Mouse (Mus musculus) neutrophil, adult 5-6 weeks (primary cell): Measurements from ENCODE around the gene Alcam. TPM values are rescaled to one million over a fixed set of nuclear protein-coding genes. Genes with fewer than 3 reads are reported as not detected.

ENCODE experiments used
- ATAC-seq: fragments of 151-379, 151-347 bp; 2 replicates; pipeline ENCODE4 v1.8.0; 2017; ENCODE audit warnings: mild to moderate bottlenecking, moderate TSS enrichment; ENCODE audit not compliant: insufficient number of reproducible peaks, poor library complexity, low FRiP score, severe bottlenecking; ENCODE audit errors: extremely low read depth
- total RNA-seq: library from RNA; stranded (forward); fragments of 200-1000 nt; gene quantifications from 2 replicates; pipeline ENCODE4 v1.2.3, GENCODE M21; 2017

Gene Alcam
- total RNA-seq, 1 experiment from 2014 or later: 136 TPM

GRCm38 (mm10) chr16:52296376-52296775 is 157.5 kb downstream of the Alcam start:
- ATAC-seq: no peak

GRCm38 (mm10) chr16:52295535-52295934 is 158.3 kb downstream of the Alcam start:
- no peak for ATAC-seq

DNA sequence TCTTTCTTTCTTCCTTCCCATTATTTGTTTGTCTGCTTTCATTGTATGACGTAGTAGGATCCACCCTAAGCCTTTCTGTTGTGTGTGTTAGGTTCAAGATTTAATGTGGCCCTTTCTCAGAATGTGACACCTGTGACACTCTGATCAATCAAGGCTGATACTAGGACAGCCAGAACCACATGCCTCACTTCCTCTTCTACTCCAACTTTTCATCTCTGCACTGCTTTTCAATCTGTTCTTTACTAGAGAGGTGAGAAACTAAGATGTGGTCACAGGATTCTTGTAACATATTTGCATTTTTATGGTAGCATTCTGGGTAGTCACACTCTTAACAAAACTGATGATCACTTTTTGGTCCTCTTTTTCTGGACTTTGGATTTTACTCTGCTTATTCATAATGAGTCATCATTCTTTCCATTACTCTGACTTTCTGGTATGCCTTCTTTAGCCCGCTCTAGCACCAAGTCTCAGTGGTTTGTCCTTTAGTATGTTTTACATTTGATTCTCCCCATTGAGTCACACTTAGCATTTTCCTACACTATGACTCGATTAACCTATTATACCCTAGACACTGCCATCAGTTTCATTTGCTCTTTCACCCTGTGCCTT is 161.3 kb downstream of the Alcam start:
- no peak for ATAC-seq

DNA sequence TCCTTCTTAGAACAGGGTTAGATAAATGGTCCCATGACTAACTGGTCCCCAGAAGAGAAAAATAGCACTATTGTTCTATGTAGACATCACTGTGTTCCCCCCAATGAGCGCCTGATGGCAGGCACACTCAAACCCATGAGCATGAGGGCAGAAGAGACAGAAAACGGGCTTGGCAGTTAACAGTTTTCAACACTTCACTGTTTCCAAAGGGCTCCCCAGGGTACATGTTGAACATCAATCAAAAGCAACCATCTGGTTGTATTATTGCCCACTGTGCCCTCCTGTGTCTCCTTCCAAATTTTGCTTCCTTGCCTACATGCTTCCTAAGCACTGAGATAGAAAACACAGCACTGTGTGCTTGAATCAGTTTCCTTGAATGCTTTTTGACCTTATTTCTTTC is 173.7 kb downstream of the Alcam start:
- ATAC-seq: no peak

DNA sequence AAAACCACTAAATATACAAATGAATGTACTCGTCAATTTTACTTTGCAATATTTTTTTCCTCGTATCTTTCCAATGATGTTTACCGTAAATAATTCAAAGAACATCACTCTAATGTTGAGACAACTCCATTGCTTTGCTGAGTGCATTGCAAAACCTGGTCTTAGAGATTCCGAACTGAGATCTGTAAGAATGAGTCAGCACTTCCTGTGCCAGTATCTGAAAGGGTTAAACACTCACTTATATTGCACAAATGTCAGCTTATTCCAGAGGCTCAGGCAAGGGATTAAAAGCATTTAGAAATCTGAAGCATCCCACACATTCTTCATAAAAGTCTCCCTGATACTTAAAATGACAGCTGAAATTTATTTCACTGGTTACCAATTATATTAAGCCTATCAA is 188.8 kb downstream of the Alcam start:
- ATAC-seq: no peak

- no peak for ATAC-seq
Observed at GRCm38 (mm10) chr16:52263751-52264150, 190.1 kb downstream of the Alcam start.

- no peak for ATAC-seq
Observed at GRCm38 (mm10) chr16:52262582-52262981, 191.3 kb downstream of the Alcam start.

DNA sequence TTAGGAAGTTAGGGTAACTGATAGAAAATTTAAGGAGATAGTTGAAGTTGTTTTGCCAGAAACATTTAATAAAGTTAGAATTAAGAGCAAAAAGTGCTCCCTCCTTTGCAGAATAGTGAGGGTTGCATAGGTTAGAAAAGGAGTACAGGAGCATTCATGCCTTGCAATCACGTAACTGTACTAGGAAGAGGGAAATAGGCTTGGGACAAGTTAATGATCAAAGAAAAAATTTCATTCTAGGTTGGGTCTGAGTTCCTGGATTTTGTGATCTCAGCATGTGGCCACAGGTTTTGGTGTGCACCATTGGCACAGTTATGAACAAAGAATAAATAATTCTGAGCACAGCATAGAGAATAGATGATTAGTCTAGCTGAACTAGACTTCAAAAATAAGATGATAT is 192.1 kb downstream of the Alcam start:
- ATAC-seq: no peak

DNA sequence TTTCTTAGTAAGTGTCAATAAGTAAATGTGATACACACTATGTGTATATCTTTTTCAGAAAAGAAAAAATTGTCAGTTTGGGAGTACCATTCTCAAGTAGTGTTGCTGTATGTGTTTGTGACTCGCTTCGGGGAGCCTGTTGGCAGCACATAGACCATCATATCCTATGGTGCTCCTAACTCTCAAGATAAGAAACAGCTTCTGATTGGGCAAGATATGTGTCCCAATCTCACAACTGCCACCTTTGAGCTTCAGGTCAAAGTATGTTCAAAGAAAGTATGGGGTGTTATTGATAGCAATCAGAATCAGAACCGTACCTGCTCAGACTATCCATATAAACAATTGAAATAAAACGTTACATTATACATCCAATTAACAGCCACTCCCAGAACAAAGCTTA is 202.9 kb downstream of the Alcam start:
- no peak for ATAC-seq

- ATAC-seq: no peak
Observed at GRCm38 (mm10) chr16:52250196-52250595, 203.7 kb downstream of the Alcam start.

DNA sequence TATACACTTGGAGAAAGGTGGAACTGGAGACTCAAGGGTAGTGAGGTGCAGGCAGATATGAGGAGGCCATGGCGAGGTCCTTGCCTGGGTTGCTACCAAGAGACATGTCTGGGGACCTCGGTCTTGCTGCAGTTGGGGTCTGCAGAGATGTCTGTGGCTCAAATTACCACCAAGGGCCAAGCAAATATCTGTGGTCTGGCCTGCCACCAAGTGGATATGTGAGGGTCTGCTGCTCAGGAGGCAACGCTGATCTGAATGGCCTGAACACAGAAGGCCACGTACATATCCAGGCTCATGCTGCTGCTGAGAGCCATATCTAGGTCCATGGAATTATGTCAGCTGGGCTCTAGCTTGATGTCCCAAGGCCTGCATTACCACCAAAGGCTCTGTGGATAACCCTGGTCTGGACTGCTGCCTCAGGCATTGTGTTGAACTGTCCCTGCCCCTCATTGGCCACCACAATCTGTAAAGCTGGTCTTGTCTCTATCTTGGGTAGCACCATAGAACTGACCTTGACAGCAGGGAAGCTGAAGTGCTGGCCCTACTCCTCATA is 210.4 kb downstream of the Alcam start:
- ATAC-seq: no peak

GRCm38 (mm10) chr16:52242144-52242543 is 211.7 kb downstream of the Alcam start:
- no peak for ATAC-seq

DNA sequence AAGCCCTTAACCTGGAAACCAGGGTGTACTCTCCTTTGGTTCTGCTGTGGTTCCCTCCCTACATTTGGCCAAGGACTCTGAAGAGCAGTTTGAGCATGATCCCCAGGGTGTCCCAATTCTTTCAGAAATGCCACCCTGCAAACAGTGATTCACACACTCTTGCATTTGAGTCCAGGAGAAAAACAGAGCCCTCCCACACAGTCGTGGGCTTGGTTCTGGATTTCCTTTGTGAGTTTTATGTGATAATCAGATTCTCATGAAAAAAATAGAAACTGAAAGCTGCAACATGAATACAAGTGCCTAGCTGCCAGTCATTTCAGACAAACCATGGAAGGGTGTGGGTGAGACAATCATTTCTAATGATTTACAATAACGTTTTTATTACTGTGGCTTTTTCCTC is 223.9 kb downstream of the Alcam start:
- ATAC-seq: no peak

DNA sequence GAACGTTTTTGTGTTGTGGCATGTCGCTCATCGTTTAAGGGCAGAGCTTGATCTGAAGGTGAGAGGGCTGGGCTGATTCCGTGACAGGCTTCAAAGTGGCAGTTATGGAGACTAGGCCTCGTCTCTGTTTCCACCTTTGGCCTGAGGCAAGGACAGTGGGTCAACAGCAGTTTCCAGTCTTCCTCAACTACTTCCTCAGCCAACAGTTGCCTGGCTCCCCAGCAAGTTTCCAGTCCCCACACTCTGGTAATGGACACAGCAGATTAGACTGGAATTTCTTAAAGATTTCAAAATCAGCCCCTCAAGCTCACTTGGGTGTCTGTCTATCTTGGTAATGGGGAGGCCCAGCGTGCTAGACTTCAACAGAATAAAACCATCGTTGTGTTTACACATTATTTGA is 224.4 kb downstream of the Alcam start:
- ATAC-seq: no peak

DNA sequence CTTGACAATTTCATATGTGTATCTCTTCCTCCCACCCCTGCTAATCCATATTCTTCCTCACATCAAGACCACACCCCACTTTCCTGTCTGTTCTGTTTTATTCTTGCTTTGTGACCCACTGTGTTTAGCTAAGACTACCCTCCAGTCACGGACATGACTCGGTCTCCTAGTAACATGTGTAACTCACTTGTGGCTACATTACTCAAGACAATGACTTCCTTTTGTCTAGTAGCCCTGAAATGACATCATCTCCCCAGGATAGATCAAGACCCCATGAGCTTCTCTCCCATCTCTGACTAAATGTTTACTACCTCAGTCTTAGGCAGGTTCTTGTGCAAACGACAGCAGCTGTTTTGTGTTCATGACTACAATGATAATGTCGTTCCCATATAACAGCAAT is 231.0 kb downstream of the Alcam start:
- ATAC-seq: no peak

- peak; percentile 44; the same call in 1 of the 2 replicates for ATAC-seq
Observed at GRCm38 (mm10) chr16:52219069-52219468, 234.8 kb downstream of the Alcam start.

GRCm38 (mm10) chr16:52210844-52211606 is 242.8 kb downstream of the Alcam start:
- ATAC-seq: no peak

GRCm38 (mm10) chr16:52200107-52200506 is 253.8 kb downstream of the Alcam start:
- peak; percentile 60; the same call in 1 of the 2 replicates for ATAC-seq
